Mouse (Mus musculus): ENCODE measurements at regions not wholly inside any gene's neighbourhood (a gene's known extent, or its start where the extent isn't known, plus 50 kb on each side); places are given as distances from the start of the nearest gene placed in this dataset.

DNA sequence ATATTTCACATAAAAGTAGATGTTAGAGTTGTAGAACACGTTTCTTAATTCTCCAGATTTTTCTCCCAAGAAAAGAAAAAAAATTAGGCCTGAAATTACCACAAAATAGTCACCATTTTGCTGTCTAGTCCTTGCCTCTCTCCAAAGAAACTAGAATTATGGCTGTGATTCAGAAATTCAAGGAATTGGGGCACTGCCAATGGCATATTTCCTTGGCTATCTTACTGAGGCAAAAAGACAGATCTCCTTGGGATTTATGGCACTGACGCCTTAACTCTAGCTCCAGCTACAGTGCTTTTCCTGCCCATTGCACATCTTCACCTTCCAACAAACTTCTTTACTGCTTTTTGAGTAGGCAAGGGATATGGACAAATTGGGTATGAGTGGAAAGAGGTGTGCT, 336.3 kb upstream of the Slc24a2 start:
- no peak for DNase-seq (ENCODE audit: extremely low spot score)

DNA sequence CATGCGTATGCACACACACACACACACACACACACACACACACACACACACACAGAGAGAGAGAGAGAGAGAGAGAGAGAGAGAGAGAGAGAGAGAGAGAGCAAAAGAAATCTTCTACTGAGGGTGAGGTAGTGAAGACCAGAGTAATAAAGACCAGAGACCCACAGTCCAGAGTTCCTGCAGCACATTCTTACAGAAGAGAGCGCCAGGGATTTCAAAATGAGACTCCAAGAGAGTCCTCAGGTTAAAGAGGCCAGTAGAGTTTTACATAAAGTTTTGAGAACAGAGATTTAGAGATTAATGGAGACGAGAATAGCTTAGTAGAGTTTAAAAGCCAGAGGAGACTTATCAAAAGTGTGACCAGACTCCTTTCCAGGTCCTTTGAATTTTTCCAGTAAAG, 324.6 kb upstream of the Slc24a2 start:
- no peak for DNase-seq (ENCODE audit: extremely low spot score)
